Mouse (Mus musculus): ENCODE data around the gene Daam1. TPM values are rescaled to one million over a fixed set of nuclear protein-coding genes. Genes with fewer than 3 reads are reported as not detected.

The Daam1 gene
- total RNA-seq, 1 experiment from 2014 or later = 15.2 TPM

GRCm38 (mm10) chr12:71886406-71886805 is 55.5 kb downstream of the Daam1 start:
- no peak for ATAC-seq (replicated peaks; ENCODE audit: insufficient number of reproducible peaks, low FRiP score, low TSS enrichment, poor library complexity, severe bottlenecking)

- ATAC-seq (replicated peaks; ENCODE audit: insufficient number of reproducible peaks, low FRiP score, low TSS enrichment, poor library complexity, severe bottlenecking) = no peak
Measured at GRCm38 (mm10) chr12:71886941-71887340, 56.1 kb downstream of the Daam1 start.

DNA sequence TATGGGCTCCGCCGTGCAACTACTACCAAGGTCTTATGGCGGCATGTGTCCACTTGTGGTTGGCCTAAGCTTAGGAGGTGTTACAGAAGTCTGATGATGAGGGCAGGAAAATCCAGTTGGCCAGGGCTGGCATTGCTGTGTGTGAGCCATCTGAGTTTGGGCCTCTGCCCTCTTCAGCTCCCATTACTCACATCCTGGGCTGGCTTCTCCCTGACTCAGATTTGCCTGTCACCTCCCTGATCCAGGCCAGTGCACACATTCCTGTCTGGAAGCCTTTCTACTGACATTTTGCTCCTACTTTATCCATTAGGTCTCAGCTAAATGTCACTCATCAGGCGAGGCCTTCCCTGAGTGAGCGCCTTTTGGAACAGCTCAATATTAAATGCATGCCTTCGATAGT is 57.5 kb downstream of the Daam1 start:
- ATAC-seq (replicated peaks; ENCODE audit: insufficient number of reproducible peaks, low FRiP score, low TSS enrichment, poor library complexity, severe bottlenecking) = no peak

DNA sequence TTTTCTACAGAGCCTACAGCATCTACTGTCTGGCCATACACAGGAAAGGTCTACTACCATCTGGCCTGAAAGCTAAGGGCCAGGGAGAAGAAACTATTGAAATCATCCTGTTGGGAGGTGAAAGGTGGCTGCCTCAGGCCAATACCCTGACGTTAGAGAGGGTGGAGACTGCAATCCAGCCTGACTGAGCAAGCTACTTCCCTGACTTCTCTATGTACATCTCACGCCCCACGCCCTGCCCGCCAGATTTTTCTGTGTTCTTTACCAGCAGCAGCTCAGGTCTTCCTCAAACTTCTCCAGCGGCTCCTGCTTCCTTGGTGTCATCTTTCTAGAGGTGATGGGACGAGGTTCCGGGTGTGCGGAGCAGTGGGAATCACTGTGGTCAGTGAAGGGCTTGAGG is 58.4 kb downstream of the Daam1 start:
- ATAC-seq (replicated peaks; ENCODE audit: insufficient number of reproducible peaks, low FRiP score, low TSS enrichment, poor library complexity, severe bottlenecking) = 0 out of 2 replicates have a peak, but pooled peaks have one; percentile 13

GRCm38 (mm10) chr12:71890282-71890681 is 59.4 kb downstream of the Daam1 start:
- no peak for ATAC-seq (replicated peaks; ENCODE audit: insufficient number of reproducible peaks, low FRiP score, low TSS enrichment, poor library complexity, severe bottlenecking)

DNA sequence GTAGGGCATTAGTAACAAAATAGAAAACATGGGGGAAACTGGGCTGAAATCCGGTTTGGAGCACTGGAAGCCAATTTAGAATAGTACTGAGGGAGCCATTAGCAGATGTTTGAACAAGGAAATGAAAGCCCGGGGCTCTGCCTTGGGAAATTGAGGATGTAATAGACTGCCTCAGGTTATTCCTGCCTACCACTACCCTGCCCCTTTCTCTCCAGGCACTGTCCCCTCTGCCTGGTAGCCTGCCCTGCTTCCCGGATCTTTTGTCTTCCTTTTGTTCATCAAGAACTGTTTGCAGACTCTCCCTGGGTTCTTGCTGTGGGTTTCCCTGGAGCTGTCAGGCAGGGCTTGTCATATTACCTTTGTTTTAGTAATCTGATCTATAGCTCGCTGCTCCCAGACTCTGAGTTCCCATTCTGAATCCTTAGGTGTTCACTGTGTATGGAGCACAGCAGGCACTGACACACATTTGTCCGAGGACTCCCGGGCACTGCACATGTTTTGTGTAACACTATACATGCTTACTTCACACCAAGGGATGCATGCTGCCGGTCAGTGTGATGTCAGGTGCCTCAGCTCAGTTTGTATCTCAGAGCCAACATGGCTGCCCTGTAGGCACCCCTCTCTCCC is 61.0 kb downstream of the Daam1 start:
- ATAC-seq (replicated peaks; ENCODE audit: insufficient number of reproducible peaks, low FRiP score, low TSS enrichment, poor library complexity, severe bottlenecking) = no peak

DNA sequence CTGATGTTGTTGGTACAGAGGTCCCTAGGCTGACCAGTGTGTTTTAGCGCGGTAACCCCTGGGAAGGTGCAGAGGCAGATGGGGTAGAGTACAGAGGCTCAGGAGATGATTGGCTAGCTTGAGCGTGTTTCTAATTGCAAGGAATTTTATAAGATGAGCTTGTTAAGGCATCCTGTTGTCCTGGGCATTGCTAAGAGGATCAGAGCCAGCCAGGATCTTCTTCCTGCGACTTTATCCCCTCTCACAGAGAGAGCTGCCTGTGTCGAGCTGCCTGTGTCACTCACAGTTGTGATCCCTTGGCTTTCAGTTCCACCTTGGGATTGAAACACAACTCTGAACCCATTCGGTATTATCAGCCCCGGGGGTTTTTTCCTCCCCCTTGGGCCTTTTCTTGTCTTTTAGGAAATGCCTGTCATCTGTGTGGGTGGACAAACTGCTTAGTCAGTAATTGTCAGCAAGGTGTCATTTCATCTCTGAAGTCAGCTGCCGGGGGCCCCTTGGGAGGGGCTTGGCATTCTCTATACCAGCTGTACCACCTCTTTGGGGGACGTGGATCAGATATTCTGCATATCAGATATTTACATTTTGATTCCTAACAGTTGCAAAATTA is 62.2 kb downstream of the Daam1 start:
- no peak for ATAC-seq (replicated peaks; ENCODE audit: insufficient number of reproducible peaks, low FRiP score, low TSS enrichment, poor library complexity, severe bottlenecking)

GRCm38 (mm10) chr12:71898231-71898630 is 67.4 kb downstream of the Daam1 start:
- ATAC-seq (replicated peaks; ENCODE audit: insufficient number of reproducible peaks, low FRiP score, low TSS enrichment, poor library complexity, severe bottlenecking) = no peak

- ATAC-seq (replicated peaks; ENCODE audit: insufficient number of reproducible peaks, low FRiP score, low TSS enrichment, poor library complexity, severe bottlenecking) = no peak
Measured at GRCm38 (mm10) chr12:71898666-71899520, 68.0 kb downstream of the Daam1 start.

- no peak for ATAC-seq (replicated peaks; ENCODE audit: insufficient number of reproducible peaks, low FRiP score, low TSS enrichment, poor library complexity, severe bottlenecking)
Measured at GRCm38 (mm10) chr12:71899566-71899965, 68.7 kb downstream of the Daam1 start.

DNA sequence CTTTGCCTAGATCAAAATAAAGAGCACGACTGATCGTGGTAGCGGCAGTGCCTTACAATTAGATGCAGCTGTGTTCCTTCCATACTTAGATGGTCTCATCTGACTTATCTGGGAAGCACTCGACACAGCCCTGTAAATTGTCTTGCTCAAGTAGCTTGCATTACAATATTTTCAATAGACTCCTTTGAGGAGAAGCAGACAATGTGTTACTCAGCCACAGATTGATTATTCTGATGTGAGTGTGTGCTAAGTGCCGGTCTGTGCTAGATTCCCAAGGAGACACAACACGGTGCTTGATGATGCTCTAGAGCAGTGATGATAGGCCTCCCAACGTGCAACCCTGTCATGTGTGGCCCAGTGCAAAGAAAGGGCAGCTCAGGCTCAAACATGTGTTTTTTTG is 70.3 kb downstream of the Daam1 start:
- no peak for ATAC-seq (replicated peaks; ENCODE audit: insufficient number of reproducible peaks, low FRiP score, low TSS enrichment, poor library complexity, severe bottlenecking)

DNA sequence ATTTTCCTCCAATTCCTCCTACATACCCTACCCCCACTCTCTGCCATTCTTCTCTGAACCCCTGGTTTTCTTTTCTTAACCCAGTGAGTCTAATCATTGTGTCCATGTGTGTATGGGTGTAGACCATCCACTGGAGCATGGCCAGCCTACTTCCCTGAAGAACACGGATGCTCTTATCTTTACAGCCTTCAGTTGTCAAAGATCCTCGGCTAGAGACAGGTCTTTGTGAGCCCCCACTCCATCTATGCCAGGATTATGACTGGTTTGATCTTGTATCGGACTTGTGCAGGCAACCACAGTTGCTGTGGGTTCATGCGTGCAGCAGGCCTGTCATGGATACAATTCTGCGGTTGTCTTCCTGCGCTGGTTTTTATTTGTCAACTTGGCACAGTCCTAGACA is 71.0 kb downstream of the Daam1 start:
- no peak for ATAC-seq (replicated peaks; ENCODE audit: insufficient number of reproducible peaks, low FRiP score, low TSS enrichment, poor library complexity, severe bottlenecking)

DNA sequence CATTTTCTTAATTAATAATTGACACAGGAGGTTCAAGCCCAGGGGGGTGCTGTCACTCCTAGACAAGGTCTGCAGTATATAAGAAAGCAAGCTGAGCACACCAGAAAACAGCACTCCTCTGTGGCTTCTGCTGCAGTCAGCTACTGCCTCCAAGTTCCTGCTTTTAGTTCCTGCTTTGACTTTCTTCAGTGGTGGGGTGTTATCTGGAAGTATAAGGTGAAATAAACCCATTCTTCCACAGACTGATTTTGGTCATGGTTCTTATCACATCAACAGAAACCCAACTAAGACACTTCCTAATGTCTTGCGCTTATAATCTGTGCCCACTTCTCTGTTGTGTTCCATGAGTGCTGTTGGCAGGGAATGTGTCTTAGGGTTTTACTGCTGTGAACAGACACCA is 71.4 kb downstream of the Daam1 start:
- 0 out of 2 replicates have a peak, but pooled peaks have one; percentile 7 for ATAC-seq (replicated peaks; ENCODE audit: insufficient number of reproducible peaks, low FRiP score, low TSS enrichment, poor library complexity, severe bottlenecking)

DNA sequence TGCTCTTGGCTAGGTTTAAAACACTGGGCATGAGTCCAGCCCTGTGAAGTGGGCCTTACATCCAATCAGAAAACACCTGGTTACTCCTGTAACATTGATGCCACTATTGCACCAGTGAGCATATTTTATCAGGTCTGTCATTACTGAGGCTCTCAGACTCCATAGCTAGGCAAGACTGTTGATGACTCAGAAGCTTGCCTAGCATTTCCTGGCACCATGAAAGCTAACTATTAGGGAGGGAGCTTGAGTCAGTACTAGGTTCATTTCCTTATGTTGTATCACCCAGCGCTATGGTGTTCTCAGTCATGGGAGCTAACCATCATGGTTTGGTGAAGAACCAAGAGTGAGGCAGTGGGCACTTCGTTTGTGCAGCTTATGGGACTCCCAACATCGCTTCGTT is 72.3 kb downstream of the Daam1 start:
- ATAC-seq (replicated peaks; ENCODE audit: insufficient number of reproducible peaks, low FRiP score, low TSS enrichment, poor library complexity, severe bottlenecking) = no peak

- 0 out of 2 replicates have a peak, but pooled peaks have one; percentile 43 for ATAC-seq (replicated peaks; ENCODE audit: insufficient number of reproducible peaks, low FRiP score, low TSS enrichment, poor library complexity, severe bottlenecking)
Measured at GRCm38 (mm10) chr12:71904310-71904709, 73.4 kb downstream of the Daam1 start.

DNA sequence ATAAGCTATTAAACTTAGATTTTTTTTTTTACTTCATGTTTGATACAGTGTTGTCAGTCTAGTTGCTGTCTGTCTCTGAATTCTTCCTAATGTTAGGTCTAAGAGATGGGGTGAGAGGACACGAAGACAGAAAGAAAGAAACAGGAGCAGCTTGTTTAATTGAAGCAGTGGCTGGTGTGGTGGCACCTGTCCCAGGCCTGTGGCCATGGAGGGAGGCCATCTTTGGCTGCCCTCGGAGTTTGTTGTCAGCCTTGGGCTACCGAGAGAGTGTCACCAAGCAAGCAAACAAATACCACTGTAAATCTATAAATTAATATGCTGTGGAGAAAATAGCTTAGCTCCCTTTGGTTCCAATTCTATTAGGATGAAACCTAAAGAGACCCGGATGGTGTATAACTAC is 74.0 kb downstream of the Daam1 start:
- ATAC-seq (replicated peaks; ENCODE audit: insufficient number of reproducible peaks, low FRiP score, low TSS enrichment, poor library complexity, severe bottlenecking) = no peak

DNA sequence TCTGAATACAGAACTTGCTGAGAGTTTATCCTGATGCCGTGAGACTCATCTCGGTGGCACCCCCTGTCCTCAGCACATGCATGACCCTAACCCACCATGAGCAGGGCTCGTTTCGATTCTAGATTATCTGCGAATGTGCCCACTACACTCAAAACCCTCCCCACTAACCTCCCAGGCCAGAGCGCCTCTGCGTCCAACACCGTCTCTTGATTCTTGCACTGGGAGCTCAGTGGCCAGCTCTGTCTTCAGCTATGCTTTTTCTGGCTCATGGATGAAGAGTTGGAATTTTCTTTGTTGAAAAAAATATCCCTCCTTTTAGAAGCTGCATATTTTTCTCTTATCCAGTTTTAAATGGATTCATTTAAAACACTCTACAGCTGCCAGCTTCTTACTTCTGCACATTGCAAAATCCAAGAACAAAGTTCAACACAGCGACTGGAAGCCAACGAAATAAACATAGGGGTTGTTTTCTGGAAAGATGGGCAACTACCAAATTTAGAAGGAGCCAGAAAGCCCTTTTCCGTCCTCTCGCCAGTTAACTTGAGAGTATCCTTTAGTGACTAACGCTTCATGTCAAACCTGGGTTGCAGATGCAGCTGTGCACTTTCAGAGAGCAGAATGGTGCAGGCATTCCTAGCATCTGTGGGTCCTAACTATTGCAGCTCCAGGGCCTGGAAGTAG is 74.9 kb downstream of the Daam1 start:
- no peak for ATAC-seq (replicated peaks; ENCODE audit: insufficient number of reproducible peaks, low FRiP score, low TSS enrichment, poor library complexity, severe bottlenecking)

GRCm38 (mm10) chr12:71906582-71907267 is 75.8 kb downstream of the Daam1 start:
- ATAC-seq (replicated peaks; ENCODE audit: insufficient number of reproducible peaks, low FRiP score, low TSS enrichment, poor library complexity, severe bottlenecking) = no peak

GRCm38 (mm10) chr12:71908984-71909383 is 78.1 kb downstream of the Daam1 start:
- no peak for ATAC-seq (replicated peaks; ENCODE audit: insufficient number of reproducible peaks, low FRiP score, low TSS enrichment, poor library complexity, severe bottlenecking)

Data from monocyte, adult 5-6 weeks (primary cell).